Mouse (Mus musculus): ENCODE measurements at regions not wholly inside any gene's neighbourhood (a gene's known extent, or its start where the extent isn't known, plus 50 kb on each side); places are given as distances from the start of the nearest gene placed in this dataset.
A peak's percentile ranks its signal among the peaks of the same experiment; 100 is the strongest.
"Not testable (repeated sequence)": the region's sequence is repeated elsewhere in the genome, so short reads cannot be mapped to it uniquely, and the experiment has no call there.

DNA sequence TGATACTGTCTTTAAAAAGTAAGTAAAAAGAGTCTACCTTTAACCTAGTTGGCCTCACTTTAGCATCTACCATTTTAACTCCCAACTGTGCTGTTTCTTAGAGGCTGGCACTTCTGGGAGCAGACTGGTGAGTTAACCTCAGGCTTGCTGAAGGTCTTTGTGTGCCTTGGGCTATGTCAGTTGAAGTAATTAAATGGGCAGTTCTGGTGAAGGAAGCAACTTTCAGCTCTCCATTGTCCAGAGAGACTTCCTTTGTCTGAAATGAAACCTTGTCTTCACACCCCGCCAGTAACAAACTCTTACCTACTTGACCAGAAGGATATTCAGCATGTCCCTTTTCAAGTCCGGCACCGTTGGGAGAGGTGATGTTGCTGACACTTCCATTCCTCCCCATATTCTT is 55.5 kb downstream of the Zfp281 start:
- no peak for DNase-seq

- DNase-seq, result not testable (repeated sequence)
Observed at GRCm38 (mm10) chr1:136682311-136682710, 57.6 kb downstream of the Zfp281 start.

DNA sequence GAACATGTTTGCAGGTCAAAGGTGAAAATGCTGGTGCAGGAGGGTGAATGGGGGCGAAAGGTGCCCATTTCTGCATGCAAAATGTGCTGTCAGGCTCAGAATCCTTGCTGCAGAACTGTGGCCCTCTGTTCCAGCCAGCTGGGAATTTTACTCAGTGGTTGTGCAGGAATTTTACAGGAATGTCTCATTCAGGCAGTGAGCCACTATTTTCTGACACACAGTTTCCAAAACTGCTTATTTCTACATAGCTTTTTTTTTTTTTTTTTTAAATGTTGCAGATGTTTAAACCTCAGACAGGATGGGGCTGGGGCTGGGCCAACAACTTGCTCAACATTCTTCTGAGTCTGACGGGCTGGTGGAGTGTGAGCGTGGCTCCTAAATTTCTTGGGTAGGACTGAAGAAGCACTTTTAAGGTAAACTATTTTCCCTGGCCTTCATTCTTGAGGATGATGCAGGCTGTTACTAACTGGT is 58.4 kb downstream of the Zfp281 start:
- no peak for DNase-seq

- DNase-seq, result peak in 1 of 2 experiments; percentile 11
Observed at GRCm38 (mm10) chr1:136683561-136684131, 58.9 kb downstream of the Zfp281 start.

GRCm38 (mm10) chr1:136684481-136684880 is 59.8 kb downstream of the Zfp281 start:
- no peak for DNase-seq

DNA sequence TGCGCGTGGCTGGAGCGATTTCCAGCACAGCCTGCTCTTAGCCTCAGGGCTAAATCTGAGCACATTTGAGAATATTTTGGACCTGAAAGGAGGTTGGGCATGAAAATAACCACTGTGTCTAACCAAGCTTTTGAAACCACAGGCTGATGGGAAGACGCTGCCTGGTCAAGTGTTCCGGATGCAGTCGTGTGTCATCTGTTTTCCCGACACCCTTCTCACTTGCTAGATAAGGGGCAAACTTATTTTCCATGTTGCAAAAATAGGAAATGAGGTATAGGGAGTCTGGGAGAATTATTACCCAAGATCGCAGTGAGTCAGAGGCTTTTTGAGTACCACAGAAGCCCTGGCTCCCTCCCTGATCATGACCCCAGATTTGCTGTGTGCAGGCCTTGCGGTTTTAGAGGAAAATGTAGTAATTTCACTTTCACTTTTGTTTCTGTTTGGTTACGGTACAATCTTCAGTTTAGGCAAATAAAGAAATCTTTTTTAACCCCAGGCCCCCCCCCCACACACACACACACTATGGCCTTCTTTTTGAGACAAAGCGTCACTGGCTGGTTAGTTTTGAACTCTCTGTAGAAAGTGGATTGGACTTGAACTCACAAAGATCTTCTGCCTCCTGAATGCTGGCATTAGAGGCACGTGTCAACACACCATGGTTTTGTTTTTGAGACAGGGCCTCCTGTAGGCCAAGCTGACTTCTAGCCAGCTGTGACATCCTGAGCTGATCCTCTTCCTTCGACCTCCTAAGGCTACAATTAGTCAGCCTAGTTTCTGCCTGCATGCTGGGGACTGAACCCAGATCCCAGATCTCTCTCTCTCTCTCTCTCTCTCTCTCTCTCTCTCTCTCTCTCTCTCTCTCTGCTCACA is 60.7 kb downstream of the Zfp281 start:
- DNase-seq, result peak; percentile 53 to 56

GRCm38 (mm10) chr1:136686467-136686866 is 61.8 kb downstream of the Zfp281 start:
- DNase-seq, result no peak

DNA sequence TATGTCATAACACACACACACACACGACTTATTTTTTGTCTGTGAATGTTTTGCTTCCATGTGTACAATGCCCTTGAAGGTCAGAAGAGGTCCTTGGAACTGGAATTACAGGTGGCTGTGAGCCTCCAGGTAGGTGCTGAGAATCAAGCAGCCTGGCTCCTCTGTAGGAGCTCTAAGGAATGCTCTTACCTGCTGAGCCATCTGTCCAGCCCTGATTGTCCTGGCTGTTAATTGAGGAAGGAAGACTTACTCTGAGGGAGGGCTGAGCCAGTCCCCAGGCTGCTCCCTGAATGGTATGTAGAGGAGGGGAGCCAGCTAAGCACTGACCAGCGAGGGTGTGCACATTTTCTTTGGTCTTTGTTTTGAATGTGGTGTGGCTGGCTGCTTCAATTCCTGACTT is 65.4 kb downstream of the Zfp281 start:
- DNase-seq, result no peak

- no peak for DNase-seq
Observed at GRCm38 (mm10) chr1:136693421-136693820, 68.7 kb downstream of the Zfp281 start.

GRCm38 (mm10) chr1:136694983-136695382 is 70.3 kb downstream of the Zfp281 start:
- no peak for DNase-seq

- no peak for DNase-seq
Observed at GRCm38 (mm10) chr1:136696077-136696641, 71.5 kb downstream of the Zfp281 start.

- DNase-seq, result no peak
Observed at GRCm38 (mm10) chr1:136698454-136699152, 73.9 kb downstream of the Zfp281 start.

GRCm38 (mm10) chr1:136699153-136699524 is 74.4 kb downstream of the Zfp281 start:
- DNase-seq, result no peak

GRCm38 (mm10) chr1:136699571-136699970 is 74.9 kb downstream of the Zfp281 start:
- no peak for DNase-seq

DNA sequence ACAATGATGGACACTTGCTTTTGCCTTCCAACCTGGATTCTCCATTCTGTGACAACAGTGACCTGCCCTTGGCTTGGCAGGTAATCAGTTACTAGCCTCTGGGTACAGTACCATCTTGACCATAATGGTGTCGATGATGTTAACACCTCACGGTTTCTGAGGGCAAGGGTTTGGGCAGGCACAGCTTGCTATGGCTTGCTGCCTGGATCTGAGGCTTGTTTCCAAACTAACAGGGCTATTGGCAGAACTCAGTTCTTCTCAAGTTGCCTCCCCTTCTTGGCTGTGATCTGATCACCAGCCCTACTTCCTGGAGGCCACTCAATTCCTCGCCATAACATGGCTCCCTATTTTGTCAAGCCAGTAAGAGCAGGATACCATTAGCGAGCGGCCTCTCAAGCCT is 79.4 kb downstream of the Zfp281 start:
- DNase-seq, result no peak

- no peak for DNase-seq
Observed at GRCm38 (mm10) chr1:136706509-136706908, 81.8 kb downstream of the Zfp281 start.

- peak; percentile 68 to 75 for DNase-seq
Observed at GRCm38 (mm10) chr1:136707394-136707793, 82.7 kb downstream of the Zfp281 start.

DNA sequence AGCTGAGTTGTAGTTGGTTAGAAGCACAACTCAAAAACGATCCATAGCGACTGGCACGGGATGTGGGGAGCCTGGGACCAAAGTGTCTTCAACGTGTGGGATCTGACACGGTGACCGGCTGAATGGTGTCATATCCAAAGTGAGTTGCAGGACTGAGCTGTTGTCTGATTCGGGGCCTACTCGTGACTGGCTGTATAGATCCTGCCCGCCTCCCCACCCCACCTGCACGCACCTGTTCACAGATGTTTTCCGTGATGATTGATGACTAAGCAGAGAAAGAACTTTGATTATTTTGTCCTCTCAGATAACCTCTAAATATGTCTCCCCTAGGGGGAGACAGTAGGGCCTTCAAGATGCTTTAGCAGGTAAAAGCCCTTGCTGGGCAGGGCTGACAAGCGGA is 83.2 kb downstream of the Zfp281 start:
- DNase-seq, result no peak

GRCm38 (mm10) chr1:136710196-136710595 is 85.5 kb downstream of the Zfp281 start:
- no peak for DNase-seq

DNA sequence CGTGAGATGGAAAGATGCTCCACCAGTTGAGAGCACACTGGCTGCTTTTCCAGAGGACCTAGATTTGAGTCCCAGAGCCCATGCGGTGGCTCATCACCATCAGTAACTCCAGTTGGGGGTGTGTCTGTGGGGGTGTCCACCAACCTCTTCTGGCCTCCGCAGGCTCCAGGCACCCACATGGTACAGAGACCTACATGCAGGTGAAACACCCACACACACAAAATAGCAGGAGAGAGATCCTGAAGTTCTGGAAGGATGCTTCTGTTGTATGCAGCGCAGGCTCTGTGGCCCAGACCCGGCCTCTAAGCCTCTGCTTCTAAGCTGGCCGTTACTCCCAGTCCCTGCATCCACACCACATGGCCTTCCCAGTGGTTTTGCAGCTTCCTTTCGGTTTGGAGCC is 86.5 kb downstream of the Zfp281 start:
- no peak for DNase-seq

GRCm38 (mm10) chr1:136714077-136714476 is 89.4 kb downstream of the Zfp281 start:
- DNase-seq, result no peak

- DNase-seq, result no peak
Observed at GRCm38 (mm10) chr1:136714987-136715386, 90.3 kb downstream of the Zfp281 start.

DNA sequence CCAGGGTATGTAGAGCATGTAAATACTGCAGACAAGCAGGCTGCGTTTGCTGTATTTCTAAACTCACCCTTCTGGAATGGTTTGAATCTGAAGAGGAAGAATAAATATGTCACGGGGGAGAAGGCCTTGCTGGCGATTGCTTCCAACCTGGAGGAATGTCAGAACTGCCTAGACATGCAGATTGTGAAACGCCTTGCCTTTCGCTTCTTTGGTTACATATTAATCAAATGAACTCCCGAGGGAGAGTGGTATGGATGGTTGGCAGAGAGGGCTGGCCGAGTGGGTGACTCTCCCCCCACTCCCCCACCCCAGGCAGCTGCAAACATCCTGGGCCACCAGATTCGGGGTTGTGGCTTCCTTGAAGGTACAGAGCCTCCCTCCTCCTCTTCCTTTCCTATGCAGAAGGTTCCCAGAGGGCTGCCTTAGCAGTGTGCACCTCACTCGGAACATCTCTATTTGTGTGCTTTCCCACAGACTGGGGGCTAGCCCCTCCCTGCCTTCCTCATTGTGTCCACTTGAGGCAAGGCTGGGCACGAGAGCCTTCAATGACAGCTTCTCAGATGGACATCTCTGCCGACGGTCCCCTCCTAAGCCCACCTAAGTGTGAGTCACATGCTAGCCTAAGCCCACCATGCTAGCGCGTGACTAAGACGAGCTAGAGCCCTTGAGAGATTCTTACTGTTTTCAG is 93.3 kb downstream of the Zfp281 start:
- no peak for DNase-seq
